Mouse (Mus musculus): ENCODE results near the gene Ctnna3.
A peak's percentile ranks its signal among the peaks of the same experiment; 100 is the strongest.

The Ctnna3 gene

GRCm38 (mm10) chr10:63541754-63542153 lies 111.9 kb downstream of the Ctnna3 start:
- no peak for DNase-seq

- DNase-seq: no peak
These were observed 112.6 kb downstream of the Ctnna3 start for GRCm38 (mm10) chr10:63542493-63542892.

GRCm38 (mm10) chr10:63566691-63567090 lies 136.8 kb downstream of the Ctnna3 start:
- no peak for DNase-seq

- no peak for DNase-seq
These were observed 141.7 kb downstream of the Ctnna3 start for GRCm38 (mm10) chr10:63571561-63571960.

- no peak for DNase-seq
These were observed 143.0 kb downstream of the Ctnna3 start for GRCm38 (mm10) chr10:63572866-63573265.

- no peak for DNase-seq
These were observed 144.3 kb downstream of the Ctnna3 start for GRCm38 (mm10) chr10:63574100-63574609.

GRCm38 (mm10) chr10:63582608-63583007 lies 152.7 kb downstream of the Ctnna3 start:
- DNase-seq: peak; percentile 80

- peak; percentile 24 for DNase-seq
These were observed 154.0 kb downstream of the Ctnna3 start for GRCm38 (mm10) chr10:63583798-63584374.

GRCm38 (mm10) chr10:63599417-63599816 lies 169.5 kb downstream of the Ctnna3 start:
- DNase-seq: no peak

- no peak for DNase-seq
These were observed 171.3 kb downstream of the Ctnna3 start for GRCm38 (mm10) chr10:63601206-63601605.

- DNase-seq: no peak
These were observed 198.6 kb downstream of the Ctnna3 start for GRCm38 (mm10) chr10:63628546-63628945.

GRCm38 (mm10) chr10:63633915-63634314 lies 204.0 kb downstream of the Ctnna3 start:
- DNase-seq: no peak

GRCm38 (mm10) chr10:63637987-63638386 lies 208.1 kb downstream of the Ctnna3 start:
- DNase-seq: no peak

- no peak for DNase-seq
These were observed 217.4 kb downstream of the Ctnna3 start for GRCm38 (mm10) chr10:63647300-63647699.

GRCm38 (mm10) chr10:63650307-63650706 lies 220.4 kb downstream of the Ctnna3 start:
- DNase-seq: no peak

GRCm38 (mm10) chr10:63652887-63653286 lies 223.0 kb downstream of the Ctnna3 start:
- DNase-seq: no peak

- no peak for DNase-seq
These were observed 223.7 kb downstream of the Ctnna3 start for GRCm38 (mm10) chr10:63653571-63653970.

GRCm38 (mm10) chr10:63654560-63654959 lies 224.7 kb downstream of the Ctnna3 start:
- no peak for DNase-seq

- DNase-seq: no peak
These were observed 246.4 kb downstream of the Ctnna3 start for GRCm38 (mm10) chr10:63676343-63676742.

- DNase-seq: no peak
These were observed 259.3 kb downstream of the Ctnna3 start for GRCm38 (mm10) chr10:63689233-63689632.

- DNase-seq: no peak
These were observed 259.8 kb downstream of the Ctnna3 start for GRCm38 (mm10) chr10:63689651-63690050.

- no peak for DNase-seq
These were observed 262.1 kb downstream of the Ctnna3 start for GRCm38 (mm10) chr10:63692039-63692438.

GRCm38 (mm10) chr10:63710211-63710610 lies 280.3 kb downstream of the Ctnna3 start:
- peak; percentile 77 for DNase-seq

- no peak for DNase-seq
These were observed 282.6 kb downstream of the Ctnna3 start for GRCm38 (mm10) chr10:63712530-63712929.

GRCm38 (mm10) chr10:63714151-63714550 lies 284.3 kb downstream of the Ctnna3 start:
- DNase-seq: no peak
